Mouse (Mus musculus) kidney, adult 2 months (tissue): ENCODE results near the gene Ism1. TPM values are rescaled to one million over a fixed set of nuclear protein-coding genes. Genes with fewer than 3 reads are reported as not detected.

Experiments used
- DNase-seq: peaks from one replicate; pipeline ENCODE4 v3.0.0; 2021
- H3K27ac ChIP-seq: fragments of 200-500 bp; 2 replicates; pipeline ENCODE4 v1.5.1; 2012; ENCODE audit warnings: low read depth, low read length, control low read depth, inconsistent platforms; ENCODE audit not compliant: insufficient read depth
- H3K27me3 ChIP-seq: fragments of 200-500 bp; replicated peaks from 2 replicates; pipeline ENCODE4 v1.6.1; 2012; ENCODE audit warnings: mild to moderate bottlenecking, moderate library complexity, low read length, inconsistent platforms; ENCODE audit not compliant: control insufficient read depth, insufficient read depth
- H3K36me3 ChIP-seq: fragments of 200-500 bp; 2 replicates; pipeline ENCODE4 v1.6.1; 2012; ENCODE audit warnings: mild to moderate bottlenecking, moderate library complexity, low read length, inconsistent platforms; ENCODE audit not compliant: control insufficient read depth, insufficient read depth
- H3K4me1 ChIP-seq: fragments of 200-500 bp; 2 replicates; pipeline ENCODE4 v1.6.1; 2011; ENCODE audit warnings: low read length; ENCODE audit not compliant: control insufficient read depth, insufficient read depth
- H3K4me3 ChIP-seq: fragments of 200-500 bp; 2 replicates; pipeline ENCODE4 v1.5.1; 2011; ENCODE audit warnings: mild to moderate bottlenecking, low read depth, low read length, control low read depth; ENCODE audit not compliant: insufficient read depth
- CTCF ChIP-seq: fragments of 200-500 bp; conservative IDR thresholded peaks from 2 replicates; pipeline ENCODE4 v1.5.1; 2011; ENCODE audit warnings: low read depth, mild to moderate bottlenecking, control low read depth, low read length, moderate library complexity, mixed read lengths; ENCODE audit not compliant: insufficient read depth, insufficient read length
- POLR2A ChIP-seq: fragments of 200-500 bp; IDR thresholded peaks from one replicate; pipeline ENCODE4 v1.6.1; 2011; ENCODE audit warnings: low read depth, low read length, control low read depth
- WGBS: fragments of 180-500 bp; shearing (Covaris S2); methylation state at CpG from one replicate; pipeline ENCODE4 v1.1.7; 2018; 5-methylcytosine and 5-hydroxymethylcytosine counted together
- polyA plus RNA-seq: library from polyadenylated mRNA; depleted of rRNA; stranded (reverse); fragments of >200 nt; gene quantifications from 2 replicates; pipeline ENCODE4 v1.2.3, GENCODE M21; 2012

Ism1 gene
- polyA plus RNA-seq, 1 experiment: 0.67 TPM

DNA sequence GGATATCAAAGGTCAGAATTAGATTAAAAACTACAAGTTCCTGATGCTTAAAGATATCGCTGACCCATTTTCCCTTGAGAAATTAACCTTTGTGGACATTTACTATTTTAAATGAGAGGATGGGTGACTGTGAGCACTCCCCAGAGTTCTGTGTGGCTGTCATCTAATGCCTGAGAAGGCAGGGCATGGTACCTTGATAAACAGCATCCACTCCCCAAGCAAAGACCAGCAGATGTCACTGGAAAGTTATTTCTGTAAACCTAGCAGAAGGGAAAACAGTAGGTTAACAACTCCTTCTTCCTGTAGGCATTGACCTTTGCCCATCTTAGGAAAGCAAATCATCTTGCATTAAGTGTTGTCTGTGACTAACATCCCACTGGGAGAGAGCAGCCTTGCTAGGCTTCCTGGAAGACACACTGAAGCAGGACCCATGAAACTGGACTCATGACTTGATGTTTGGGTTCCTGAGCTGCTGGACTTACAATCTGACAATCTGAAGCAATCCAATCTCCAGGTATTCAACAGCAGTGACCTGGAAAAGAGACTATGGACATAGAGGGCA lies 11.5 kb downstream of the Ism1 start:
- TF ChIP-seq POLR2A: no peak
- TF ChIP-seq CTCF: no peak
- Histone ChIP-seq H3K27ac (no peak overlapping the region), H3K27me3 (no peaks in the 10 kb centered on the region), H3K36me3 (no peaks in the 10 kb centered on the region), H3K4me1 (peaks cover 2% of the 10 kb centered on the region; the same call in 1 of the 2 replicates), H3K4me3 (no peak overlapping the region)
- WGBS: 30% methylated on average over 1 of the region's 1 CpGs
- no peak for DNase-seq

DNA sequence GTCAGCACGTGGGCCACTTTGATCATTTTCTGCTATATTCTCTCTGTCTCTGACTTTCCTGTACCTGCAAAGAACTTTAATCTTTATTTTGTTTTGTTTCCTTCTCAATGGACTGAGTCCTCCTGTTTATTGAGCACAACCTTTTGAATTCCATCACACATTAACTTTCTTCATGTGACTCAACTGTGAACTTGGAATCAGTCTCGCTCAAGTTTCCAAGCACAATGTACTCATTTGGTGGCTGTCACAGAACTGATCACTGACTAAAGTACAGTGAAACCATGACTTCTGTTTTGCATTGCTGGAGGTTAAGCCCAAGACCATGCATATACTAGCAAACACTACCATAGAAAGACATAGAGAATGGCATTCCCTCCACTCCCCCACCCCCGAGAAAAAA lies 15.5 kb downstream of the Ism1 start:
- peak; percentile 70 for DNase-seq
- TF ChIP-seq POLR2A: no peak
- no peak for TF ChIP-seq CTCF
- Histone ChIP-seq H3K27me3 (no peaks in the 10 kb centered on the region; the same call in 1 of the 2 replicates), H3K36me3 (no peaks in the 10 kb centered on the region), H3K4me1 (peaks cover 2% of the 10 kb centered on the region; the same call in 1 of the 2 replicates), H3K4me3 (no peak overlapping the region), H3K27ac (no peak overlapping the region)
- 59% methylated on average over 3 of the region's 3 CpGs for WGBS

GRCm38 (mm10) chr2:139694638-139695037 lies 16.7 kb downstream of the Ism1 start:
- no peaks in the 10 kb centered on the region for H3K36me3 ChIP-seq
- H3K4me3 ChIP-seq: no peak overlapping the region
- DNase-seq: no peak
- no peaks in the 10 kb centered on the region; the same call in 1 of the 2 replicates for H3K27me3 ChIP-seq
- no peak overlapping the region for H3K27ac ChIP-seq
- TF ChIP-seq POLR2A (no peak), CTCF (no peak)
- peaks cover 2% of the 10 kb centered on the region; the same call in 1 of the 2 replicates for H3K4me1 ChIP-seq
- WGBS: 71% methylated on average over 5 of the region's 5 CpGs

- TF ChIP-seq POLR2A: no peak
- no peak for TF ChIP-seq CTCF
- Histone ChIP-seq H3K36me3 (no peaks in the 10 kb centered on the region), H3K27ac (no peak overlapping the region), H3K4me3 (no peak overlapping the region), H3K4me1 (peaks cover 2% of the 10 kb centered on the region; the same call in 1 of the 2 replicates), H3K27me3 (no peaks in the 10 kb centered on the region; the same call in 1 of the 2 replicates)
- 50% methylated on average over 2 of the region's 2 CpGs for WGBS
- DNase-seq: no peak
Observed at GRCm38 (mm10) chr2:139696578-139696977, 18.6 kb downstream of the Ism1 start.

GRCm38 (mm10) chr2:139700609-139701008 lies 22.6 kb downstream of the Ism1 start:
- Histone ChIP-seq H3K27me3 (no peaks in the 10 kb centered on the region), H3K4me3 (no peak overlapping the region), H3K36me3 (no peaks in the 10 kb centered on the region), H3K4me1 (no peaks in the 10 kb centered on the region), H3K27ac (no peak overlapping the region)
- 69% methylated on average over 1 of the region's 1 CpGs for WGBS
- no peak for DNase-seq
- no peak for TF ChIP-seq POLR2A
- TF ChIP-seq CTCF: no peak; the same call in 1 of the 2 replicates

GRCm38 (mm10) chr2:139704951-139705350 lies 27.0 kb downstream of the Ism1 start:
- Histone ChIP-seq H3K27me3 (no peaks in the 10 kb centered on the region), H3K27ac (no peak overlapping the region), H3K36me3 (no peaks in the 10 kb centered on the region), H3K4me3 (no peak overlapping the region), H3K4me1 (no peaks in the 10 kb centered on the region)
- no peak for TF ChIP-seq POLR2A
- TF ChIP-seq CTCF: no peak
- no peak for DNase-seq
- WGBS: 63% methylated on average over 3 of the region's 3 CpGs

GRCm38 (mm10) chr2:139708194-139708899 lies 30.4 kb downstream of the Ism1 start:
- TF ChIP-seq POLR2A: no peak
- no peaks in the 10 kb centered on the region for H3K4me1 ChIP-seq
- H3K27ac ChIP-seq: no peak overlapping the region
- no peaks in the 10 kb centered on the region for H3K36me3 ChIP-seq
- no peaks in the 10 kb centered on the region for H3K27me3 ChIP-seq
- DNase-seq: no peak
- no peak overlapping the region for H3K4me3 ChIP-seq
- WGBS: 39% methylated on average over 6 of the region's 6 CpGs
